Mouse (Mus musculus): Measurements from ENCODE around the gene Wdr91.

- no peak for TF ChIP-seq POLR2A (IDR thresholded peaks at IDR 0.05; ENCODE audit: low read depth, low read length)
- no peak for TF ChIP-seq CTCF (IDR thresholded peaks at IDR 0.05; ENCODE audit: borderline replicate concordance, insufficient read depth, low read length)
Observed at GRCm38 (mm10) chr6:34872871-34873270, 37.8 kb downstream of the Wdr91 start.
